Mouse (Mus musculus) neural tube, embryonic 10.5 days (tissue): ENCODE results near the gene Gnb2.

Source experiments
- DNase-seq: peaks from one replicate; pipeline ENCODE4 v3.0.0-alpha.2; 2017; ENCODE audit warnings: low spot score; ENCODE audit errors: extremely low spot score

The Gnb2 gene

GRCm38 (mm10) chr5:137521861-137522260 lies 11.4 kb downstream of the Gnb2 start:
- no peak for DNase-seq

DNA sequence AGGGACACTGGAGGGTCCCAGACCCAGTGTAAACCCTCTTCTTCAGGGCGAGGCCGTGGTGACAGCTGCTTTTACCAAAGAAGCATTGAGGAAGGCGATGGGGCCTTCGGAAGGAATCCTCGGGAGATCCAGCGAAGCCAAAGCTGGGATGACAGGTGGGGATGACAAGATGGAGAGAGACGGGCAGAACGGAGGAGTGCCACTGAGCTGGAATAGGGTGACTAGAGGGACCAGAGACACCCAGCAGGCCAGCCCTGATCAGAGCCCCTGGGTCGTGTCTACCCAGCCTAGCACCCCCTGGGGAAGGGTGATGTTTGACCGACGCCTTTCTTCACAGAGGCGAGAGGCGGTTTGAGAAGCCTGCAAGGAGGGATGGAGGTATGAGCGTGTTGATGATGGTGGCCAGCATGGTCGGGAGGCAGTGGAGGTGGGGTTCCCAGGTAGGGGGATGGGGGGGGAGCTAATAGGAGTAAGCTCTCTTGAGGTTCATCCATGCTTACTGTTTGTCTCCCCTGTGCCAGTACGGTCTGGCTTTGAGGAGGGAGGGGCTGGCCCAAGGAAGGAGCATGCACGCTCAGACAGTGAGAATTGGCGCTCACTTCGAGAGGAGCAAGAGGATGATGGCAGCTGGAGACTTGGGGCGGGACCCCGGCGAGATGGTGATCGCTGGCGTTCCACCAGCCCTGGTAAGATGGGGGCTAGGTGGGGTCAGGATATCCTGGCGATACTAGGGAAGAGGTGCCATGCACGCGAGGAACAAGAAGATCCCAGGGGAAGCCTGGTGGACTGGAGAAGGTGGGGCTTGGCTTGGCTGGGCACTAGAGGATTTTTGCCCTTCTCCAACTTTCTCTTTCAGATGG lies 13.4 kb downstream of the Gnb2 start:
- DNase-seq = no peak

DNA sequence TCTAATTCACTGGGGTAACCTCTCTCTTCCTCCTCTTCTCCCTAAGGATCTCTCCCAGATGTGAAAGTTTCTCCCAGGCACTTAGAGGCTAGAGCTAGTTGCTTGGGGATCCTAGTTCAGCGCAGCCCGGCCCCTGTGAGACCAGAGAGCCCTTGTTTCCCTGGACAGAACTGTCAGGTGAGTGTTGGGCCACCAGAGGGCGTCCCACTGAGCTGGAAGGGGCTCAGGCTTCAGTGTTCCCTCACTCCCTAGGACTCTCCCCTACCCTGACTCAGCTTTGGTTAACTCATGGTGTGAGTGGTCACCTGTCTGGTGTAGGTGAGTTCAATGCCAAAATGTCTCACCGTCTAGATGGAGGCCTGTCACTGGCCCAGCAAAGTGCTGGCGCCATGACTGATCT lies 14.9 kb downstream of the Gnb2 start, which contains the start of gene Gigyf1:
Gene Gigyf1, plus strand, starts transcription at position 113 of the 400 bp plus-strand sequence.
- DNase-seq = no peak

- no peak for DNase-seq
Observed at GRCm38 (mm10) chr5:137514811-137515210, 18.5 kb downstream of the Gnb2 start.

- no peak for DNase-seq
Observed at GRCm38 (mm10) chr5:137513951-137514721, 19.2 kb downstream of the Gnb2 start.

DNA sequence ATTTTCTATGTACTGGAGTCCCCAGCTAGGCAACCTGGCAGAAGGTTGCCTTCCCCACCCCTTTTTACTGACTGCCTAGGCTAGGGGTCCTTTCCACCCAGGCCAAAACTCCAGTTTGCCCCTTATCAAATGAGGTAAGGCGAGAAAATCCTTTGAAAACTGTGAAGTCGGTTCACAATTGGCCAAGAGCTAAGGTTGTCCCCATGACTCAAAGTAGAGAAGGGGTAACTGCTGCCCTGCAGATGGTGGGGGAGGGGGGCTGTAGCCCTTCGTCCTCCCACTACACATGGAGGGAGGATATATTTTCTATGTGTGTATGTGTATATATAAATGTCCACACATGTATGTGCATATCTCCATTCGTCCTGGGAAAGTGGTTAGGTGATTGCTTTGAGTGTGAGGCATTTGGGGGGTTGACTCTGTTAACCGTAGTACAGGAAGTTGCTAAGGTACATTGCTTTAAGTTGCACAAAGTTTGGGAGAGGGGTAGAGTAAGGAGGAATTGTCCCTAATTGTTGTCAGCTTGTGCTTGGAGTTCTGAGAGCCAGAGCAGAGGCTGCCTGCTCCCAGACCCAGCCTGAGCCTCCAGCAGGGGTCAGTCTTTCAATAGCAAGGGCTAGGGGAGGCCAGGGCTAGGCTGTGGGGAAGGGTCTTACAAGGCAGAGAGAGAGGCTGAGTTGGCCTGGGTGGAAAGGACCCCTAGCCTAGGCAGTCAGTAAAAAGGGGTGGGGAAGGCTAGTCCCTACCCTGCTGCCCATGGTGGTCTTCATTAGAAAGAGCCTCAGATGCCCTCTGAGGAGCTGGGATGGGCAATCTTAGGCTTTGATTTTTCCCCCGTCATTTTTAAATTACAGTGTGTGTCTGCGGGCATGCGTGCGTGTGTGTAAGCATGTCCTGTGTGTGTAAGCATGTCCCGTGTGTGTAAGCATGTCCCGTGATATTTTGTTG lies 20.2 kb downstream of the Gnb2 start:
- DNase-seq = peak; percentile 55

GRCm38 (mm10) chr5:137511706-137512105 lies 21.6 kb downstream of the Gnb2 start:
- no peak for DNase-seq

- DNase-seq = peak; percentile 37
Observed at GRCm38 (mm10) chr5:137510573-137511390, 22.5 kb downstream of the Gnb2 start.

GRCm38 (mm10) chr5:137510014-137510501 lies 23.3 kb downstream of the Gnb2 start:
- peak; percentile 90 for DNase-seq

DNA sequence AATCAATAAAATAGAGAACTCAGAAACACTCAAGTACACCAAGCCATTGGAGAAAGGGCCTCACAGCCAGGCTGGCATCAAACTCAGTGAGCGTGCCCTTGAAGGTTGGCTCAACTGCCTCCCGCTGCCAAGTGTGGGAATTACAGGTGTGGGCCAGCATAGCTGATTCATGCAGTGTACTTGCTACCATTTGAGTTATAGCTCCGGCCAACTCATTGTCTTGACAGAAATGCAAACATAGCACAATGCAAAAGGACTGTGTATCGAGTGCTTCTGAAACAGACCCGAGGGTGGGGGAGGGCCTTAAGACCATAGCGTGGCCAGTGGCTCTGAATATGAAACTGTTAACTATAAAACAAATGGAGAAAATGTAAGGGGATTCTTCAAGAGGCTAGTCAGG lies 29.3 kb downstream of the Gnb2 start:
- DNase-seq = no peak

DNA sequence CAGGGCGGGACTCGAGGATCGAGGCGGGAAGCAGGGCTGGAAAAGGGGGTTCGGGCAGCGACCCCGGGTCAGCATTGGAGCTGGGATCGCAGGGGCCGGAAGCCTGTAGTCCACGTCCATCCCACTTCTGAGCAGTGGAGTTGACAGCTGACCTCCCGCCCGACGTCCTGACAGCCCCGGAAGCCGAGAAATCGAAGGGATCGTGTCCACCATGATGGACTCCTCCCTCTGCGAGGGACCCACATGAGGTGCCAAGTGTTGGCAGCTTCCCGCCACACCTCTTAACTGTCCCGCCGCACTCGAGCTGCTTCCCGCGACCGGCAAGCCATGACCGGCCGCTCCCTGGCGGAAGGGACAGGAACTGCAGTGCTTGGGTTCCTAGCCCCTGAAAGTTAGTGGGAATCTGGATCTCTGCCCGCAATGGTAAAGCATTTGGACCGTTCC lies 30.6 kb downstream of the Gnb2 start:
- no peak for DNase-seq

DNA sequence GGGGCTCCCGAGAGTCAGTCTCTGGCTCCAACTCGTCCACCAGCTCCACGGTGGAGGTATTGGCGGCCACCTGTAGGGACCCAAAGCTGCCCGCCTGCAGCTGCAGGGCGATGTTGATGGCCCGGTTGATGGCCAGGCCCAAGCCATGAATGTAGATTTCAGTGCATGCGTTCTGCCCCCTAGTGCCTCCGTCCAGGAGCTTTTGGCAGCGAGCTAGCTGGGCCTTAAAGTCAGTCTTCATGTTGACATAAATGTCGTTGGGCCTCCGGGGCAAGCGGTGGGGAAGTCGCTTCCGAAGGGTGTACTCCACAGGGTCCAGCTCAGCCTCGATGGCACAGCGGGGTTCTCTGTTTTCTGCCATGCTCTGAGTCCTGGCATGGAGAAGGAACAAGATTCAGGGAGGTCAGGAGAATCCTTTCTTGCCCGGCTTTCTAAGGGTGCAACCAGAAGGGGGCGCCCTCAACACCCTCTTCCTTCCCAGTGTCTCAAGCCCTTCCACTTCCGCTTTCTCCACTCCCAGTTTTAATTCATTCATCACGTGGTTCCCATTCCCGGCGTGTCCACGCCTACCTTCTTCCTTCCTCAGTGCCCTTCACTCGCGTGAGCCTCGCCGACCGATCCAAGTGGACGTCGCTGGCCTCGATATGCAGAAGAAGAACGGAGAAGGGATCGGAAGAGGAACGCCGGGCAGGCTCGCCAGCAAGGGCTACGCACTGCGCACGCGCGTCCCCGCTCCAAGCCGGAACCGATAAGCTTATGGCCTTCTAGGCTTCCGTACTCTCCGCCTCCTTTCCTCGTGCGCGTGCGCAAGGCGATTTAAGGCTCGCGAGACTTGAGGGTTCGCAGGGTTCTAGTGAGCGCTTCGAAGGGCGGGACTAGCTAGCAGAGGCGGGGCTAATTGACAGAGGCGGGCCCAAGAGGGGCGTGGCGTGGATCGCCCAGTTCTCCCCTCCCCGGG lies 31.3 kb downstream of the Gnb2 start, which contains the start of gene Pop7:
Gene Pop7, minus strand, starts transcription at position 810 of the 958 bp plus-strand sequence.
- DNase-seq = peak; percentile 99

GRCm38 (mm10) chr5:137500186-137500585 lies 33.1 kb downstream of the Gnb2 start:
- DNase-seq = no peak

- no peak for DNase-seq
Observed at GRCm38 (mm10) chr5:137493831-137494230, 39.5 kb downstream of the Gnb2 start.

GRCm38 (mm10) chr5:137491559-137491958 lies 41.8 kb downstream of the Gnb2 start:
- no peak for DNase-seq

DNA sequence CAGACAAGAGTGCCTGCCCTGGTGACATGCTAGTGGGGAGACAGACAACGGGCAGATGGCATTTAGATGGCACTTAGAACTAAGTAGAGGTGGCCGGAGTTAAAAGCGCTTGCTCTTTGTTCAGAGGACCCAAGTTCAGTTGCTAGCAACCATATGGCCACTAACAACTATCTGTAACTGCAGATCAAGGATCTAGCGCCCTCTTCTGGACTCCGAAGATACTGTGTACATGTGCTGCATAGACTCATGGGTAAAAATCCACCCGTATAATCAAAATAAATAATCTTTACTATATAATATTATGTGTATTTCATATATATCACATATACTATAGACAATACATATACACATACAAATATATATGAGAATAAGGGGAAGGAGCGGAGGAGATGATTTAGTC lies 45.7 kb downstream of the Gnb2 start:
- no peak for DNase-seq

DNA sequence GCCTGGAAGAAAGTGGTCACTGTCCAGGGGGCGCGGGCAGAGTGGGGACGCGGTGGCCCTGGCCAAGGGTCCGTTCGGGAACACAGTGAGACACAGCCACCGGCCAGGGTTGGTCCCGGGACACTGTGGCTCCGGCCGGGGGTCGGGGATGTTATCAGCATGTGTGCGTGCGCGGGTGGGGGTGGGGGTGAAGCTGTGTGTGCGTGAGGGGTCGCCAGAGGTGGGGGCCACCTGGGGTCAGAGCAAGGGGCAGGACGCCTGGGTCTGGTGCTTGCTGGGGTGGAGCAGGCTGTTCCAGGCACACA lies 47.5 kb downstream of the Gnb2 start:
- no peak for DNase-seq

GRCm38 (mm10) chr5:137485071-137485850 lies 48.0 kb downstream of the Gnb2 start:
- peak; percentile 50 for DNase-seq
